Mouse (Mus musculus) liver, adult 2 months (tissue): ENCODE results near the gene Slc22a5. TPM values are rescaled to one million over a fixed set of nuclear protein-coding genes. Genes with fewer than 3 reads are reported as not detected.
"Not testable (repeated sequence)": the region's sequence is repeated elsewhere in the genome, so short reads cannot be mapped to it uniquely, and the experiment has no call there.

Source experiments
- DNase-seq: peaks from one replicate; pipeline ENCODE4 v3.0.0-alpha.2; 2011; ENCODE audit warnings: low read depth, low spot score; ENCODE audit errors: extremely low read depth
- H3K27ac ChIP-seq: fragments of 200-500 bp; replicated peaks from 2 replicates; pipeline ENCODE4 v1.5.1; 2012; ENCODE audit warnings: low read depth, mild to moderate bottlenecking, control low read depth, inconsistent platforms, low read length; ENCODE audit not compliant: insufficient read depth
- H3K27me3 ChIP-seq: fragments of 200-500 bp; 2 replicates; pipeline ENCODE4 v1.6.1; 2012; ENCODE audit warnings: mild to moderate bottlenecking, moderate library complexity, low read length, inconsistent platforms; ENCODE audit not compliant: control insufficient read depth, insufficient read depth
- H3K36me3 ChIP-seq: fragments of 200-500 bp; 2 replicates; pipeline ENCODE4 v1.6.1; 2012; ENCODE audit warnings: low read length, inconsistent platforms; ENCODE audit not compliant: control insufficient read depth, insufficient read depth
- H3K4me1 ChIP-seq: fragments of 200-500 bp; 2 replicates; pipeline ENCODE4 v1.6.1; 2011; ENCODE audit warnings: low read length; ENCODE audit not compliant: control insufficient read depth, insufficient read depth
- H3K4me3 ChIP-seq: fragments of 200-500 bp; 2 replicates; pipeline ENCODE4 v1.5.1; 2011; ENCODE audit warnings: low read depth, mild to moderate bottlenecking, control low read depth, low read length, moderate library complexity; ENCODE audit not compliant: insufficient read depth
- H3K79me2 ChIP-seq: fragments of 200-500 bp; 2 replicates; pipeline ENCODE4 v1.6.1; 2012; ENCODE audit warnings: inconsistent platforms, mild to moderate bottlenecking, low read length, moderate library complexity; ENCODE audit not compliant: control insufficient read depth, insufficient read depth
- H3K9ac ChIP-seq: fragments of 200-500 bp; 2 replicates; pipeline ENCODE4 v1.6.1; 2012; ENCODE audit warnings: low read depth, mild to moderate bottlenecking, control low read depth, inconsistent platforms, low read length
- CTCF ChIP-seq: fragments of 200-500 bp; IDR thresholded peaks from 2 replicates; pipeline ENCODE4 v1.5.1; 2011; ENCODE audit warnings: low read depth, low read length, control low read depth
- POLR2A ChIP-seq: fragments of 200-500 bp; IDR thresholded peaks from 2 replicates; pipeline ENCODE4 v1.6.1; 2011; ENCODE audit warnings: low read length, control low read depth; ENCODE audit not compliant: insufficient read depth; ENCODE audit errors: extremely low read depth
- WGBS: fragments of 180-500 bp; shearing (Covaris S2); methylation state at CpG from one replicate; pipeline ENCODE4 v1.1.7; 2018; 5-methylcytosine and 5-hydroxymethylcytosine counted together
- polyA plus RNA-seq: library from polyadenylated mRNA; depleted of rRNA; stranded (reverse); fragments of >200 nt; gene quantifications from 2 replicates; pipeline ENCODE4 v1.2.3, GENCODE M21; 2012; rRNA removed
- total RNA-seq: library from RNA; depleted of rRNA; stranded (reverse); fragments of >200 nt; gene quantifications from 2 replicates; pipeline ENCODE4 v1.2.3, GENCODE M21; 2014; rRNA removed

Slc22a5 gene
- total RNA-seq (19.7 and 20.8 TPM in 2 replicates), polyA plus RNA-seq (14.7 and 17.0 TPM in 2 replicates)

DNA sequence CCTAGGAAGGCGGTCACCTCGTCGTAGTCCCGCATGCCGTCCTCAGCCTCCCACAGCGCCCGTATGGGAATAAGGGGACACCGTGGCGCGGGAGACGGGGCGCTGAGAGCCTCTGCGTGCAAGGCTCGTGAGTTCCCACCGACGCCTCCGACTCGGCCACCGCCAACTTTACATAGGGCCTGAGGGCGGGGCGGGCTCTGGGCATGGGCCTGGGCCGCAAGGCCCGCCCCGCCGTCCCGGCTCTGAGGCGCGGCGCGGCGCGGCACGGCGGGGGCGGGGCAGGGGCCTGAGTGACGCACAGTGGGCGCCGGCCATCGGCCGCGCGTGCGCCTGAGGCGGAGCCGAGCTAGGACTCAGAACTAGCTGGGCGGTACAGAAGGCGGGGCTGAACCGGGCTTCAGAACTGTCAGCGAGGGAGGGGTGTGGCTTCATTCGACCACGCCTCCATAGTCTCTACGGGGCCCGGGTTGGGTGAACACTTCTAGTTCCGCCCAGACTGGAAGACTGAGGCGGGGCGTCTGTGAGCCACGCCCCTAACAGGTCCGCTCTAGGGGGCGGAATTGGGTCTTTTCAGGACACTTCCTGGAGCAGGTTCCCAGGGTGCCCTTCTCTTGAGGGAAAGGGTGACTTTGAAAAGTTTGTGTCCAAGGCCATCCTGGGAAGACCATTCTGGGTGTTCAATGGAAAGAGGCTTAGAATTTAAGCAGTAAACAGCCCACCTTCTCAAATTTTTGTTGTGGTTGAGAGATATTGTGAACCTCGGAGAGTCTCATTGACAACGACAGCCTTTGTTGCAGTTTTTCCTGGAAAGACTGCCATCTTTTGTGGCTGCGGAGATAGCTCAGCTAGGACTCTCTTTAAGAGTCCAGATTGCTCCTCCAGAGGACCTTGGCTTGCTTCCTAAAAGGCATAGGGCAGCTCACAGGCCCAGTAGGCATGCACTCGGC is at the start of gene Slc22a5:
Gene Slc22a5, minus strand, starts transcription at position 156 of the 947 bp plus-strand sequence.
- WGBS: 2% methylated on average over 63 of the region's 63 CpGs
- peak within 1 kb of the TSS; percentile 95 for H3K9ac ChIP-seq
- peak within 1 kb of the TSS; percentile 92 for H3K4me3 ChIP-seq
- H3K36me3 ChIP-seq: peaks cover 1% of the 10 kb centered on the region
- peak within 1 kb of the TSS; percentile 80 for H3K27ac ChIP-seq
- DNase-seq: peak; percentile 94
- TF ChIP-seq CTCF (no peak), POLR2A (peak; percentile 74; the same call in 1 of the 2 replicates)
- no peaks in the 10 kb centered on the region for H3K27me3 ChIP-seq
- H3K4me1 ChIP-seq: peaks cover 19% of the 10 kb centered on the region
- H3K79me2 ChIP-seq: peaks cover 12% of the 10 kb centered on the region

- not testable (repeated sequence) for H3K27me3 ChIP-seq, H3K4me3 ChIP-seq, H3K4me1 ChIP-seq, H3K79me2 ChIP-seq, H3K9ac ChIP-seq, H3K27ac ChIP-seq, H3K36me3 ChIP-seq
- WGBS: 48% methylated on average over 4 of the region's 4 CpGs
- peak; percentile 18 for DNase-seq
Observed at GRCm38 (mm10) chr11:53931944-53932318, 40.5 kb upstream of the Slc22a5 start.

DNA sequence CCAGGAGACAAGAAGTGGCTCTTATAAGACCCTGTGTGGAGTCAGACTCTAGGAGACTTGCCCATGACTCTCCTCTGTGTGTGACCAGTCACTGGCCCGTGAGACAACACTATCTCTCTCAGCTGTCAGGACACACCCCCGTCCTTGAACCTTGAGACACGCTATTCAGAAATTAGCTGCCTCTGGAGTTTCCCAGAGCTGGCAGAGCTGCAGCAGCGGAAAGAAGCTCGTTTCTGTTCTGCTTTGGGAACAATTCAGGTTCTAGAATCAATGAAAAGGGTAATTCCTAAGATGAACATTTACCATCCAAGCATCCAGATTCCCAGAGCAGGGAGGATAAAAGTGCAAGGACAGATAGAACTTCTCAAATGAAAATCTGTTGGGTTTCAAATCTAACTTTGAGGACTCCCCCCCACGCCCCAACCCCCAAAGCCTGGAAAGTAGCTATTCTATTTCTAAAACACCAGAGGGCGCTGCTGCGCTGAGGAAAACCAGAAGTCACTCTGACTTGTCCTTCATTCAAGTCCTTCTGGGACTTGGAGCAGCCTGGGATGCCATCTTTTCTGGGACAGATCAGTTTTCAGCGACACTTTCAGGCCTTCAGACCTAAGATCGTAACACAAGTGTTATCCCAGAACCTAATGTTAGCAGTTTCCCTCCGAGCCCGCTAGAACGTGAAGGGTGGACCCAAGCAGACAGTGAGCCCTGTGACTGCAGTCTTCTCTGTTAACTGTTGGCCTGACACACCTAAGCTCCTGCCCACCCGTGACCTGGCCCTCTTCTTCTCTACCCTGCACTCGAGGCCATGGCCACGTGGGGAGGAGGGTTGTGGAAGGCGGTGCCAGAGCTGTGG is 39.9 kb upstream of the Slc22a5 start:
- TF ChIP-seq POLR2A (no peak), CTCF (peak; percentile 53; the same call in 1 of the 2 replicates)
- H3K79me2 ChIP-seq: no peaks in the 10 kb centered on the region

DNA sequence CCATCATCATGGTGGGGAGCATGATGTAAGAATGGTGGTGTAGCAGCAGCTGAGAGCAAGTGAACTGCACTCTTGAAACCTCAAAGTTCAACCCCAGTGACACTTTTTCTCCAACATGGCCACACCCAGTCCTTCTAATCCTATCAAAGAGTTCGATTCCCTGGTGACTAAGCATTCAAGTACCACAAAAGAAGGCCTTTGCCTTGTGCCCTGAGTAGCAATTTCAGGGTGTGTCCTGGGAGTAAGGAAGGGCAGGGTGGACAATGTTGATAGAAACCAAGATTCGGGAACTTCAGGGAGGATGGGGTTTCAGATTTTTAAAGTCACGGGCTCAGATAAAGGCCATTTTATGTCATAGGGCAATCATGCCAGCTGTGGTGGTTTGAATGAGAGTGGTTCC is 38.3 kb upstream of the Slc22a5 start:
- WGBS: 97% methylated on average over 3 of the region's 3 CpGs
- no peak overlapping the region for H3K27ac ChIP-seq
- no peak overlapping the region for H3K4me3 ChIP-seq

More for the DNA sequence above, 39.9 kb upstream of the Slc22a5 start:
- Histone ChIP-seq H3K36me3 (no peaks in the 10 kb centered on the region), H3K27me3 (no peaks in the 10 kb centered on the region), H3K9ac (no peak overlapping the region), H3K4me3 (no peak overlapping the region), H3K4me1 (0 out of 2 replicates have a peak, but pooled peaks cover 3% of the 10 kb centered on the region), H3K27ac (no peak overlapping the region)
- peak; percentile 47 for DNase-seq
- 22% methylated on average over 17 of the region's 17 CpGs for WGBS

DNA sequence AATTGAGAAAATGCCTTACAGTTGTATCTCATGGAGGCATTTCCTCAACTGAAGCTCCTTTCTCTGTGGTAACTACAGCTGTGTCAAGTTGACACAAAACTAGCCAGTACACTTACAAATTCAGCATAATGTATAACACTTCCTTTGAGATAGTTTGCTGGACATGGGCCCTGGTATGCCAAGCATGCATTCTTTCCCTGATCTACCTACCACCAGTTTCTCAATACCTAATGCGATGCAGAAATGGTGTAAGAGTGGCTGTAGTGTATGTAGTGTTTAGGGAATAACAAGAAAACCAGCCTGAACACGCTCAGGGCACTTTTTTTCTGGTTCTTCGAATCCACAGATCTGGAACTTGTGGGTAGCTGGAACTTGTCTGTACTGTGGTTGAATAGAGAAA is 37.1 kb upstream of the Slc22a5 start:
- Histone ChIP-seq H3K9ac (no peak overlapping the region), H3K4me3 (no peak overlapping the region), H3K27me3 (no peaks in the 10 kb centered on the region), H3K79me2 (no peaks in the 10 kb centered on the region), H3K27ac (no peak overlapping the region), H3K4me1 (0 out of 2 replicates have a peak, but pooled peaks cover 3% of the 10 kb centered on the region), H3K36me3 (no peaks in the 10 kb centered on the region)
- WGBS: 84% methylated on average over 3 of the region's 3 CpGs
- DNase-seq: no peak
- TF ChIP-seq POLR2A: no peak
- no peak for TF ChIP-seq CTCF

More for the DNA sequence above, 38.3 kb upstream of the Slc22a5 start:
- Histone ChIP-seq H3K4me1 (0 out of 2 replicates have a peak, but pooled peaks cover 3% of the 10 kb centered on the region), H3K36me3 (no peaks in the 10 kb centered on the region), H3K79me2 (no peaks in the 10 kb centered on the region), H3K9ac (no peak overlapping the region), H3K27me3 (no peaks in the 10 kb centered on the region)
- TF ChIP-seq CTCF (no peak), POLR2A (no peak)
- no peak for DNase-seq

DNA sequence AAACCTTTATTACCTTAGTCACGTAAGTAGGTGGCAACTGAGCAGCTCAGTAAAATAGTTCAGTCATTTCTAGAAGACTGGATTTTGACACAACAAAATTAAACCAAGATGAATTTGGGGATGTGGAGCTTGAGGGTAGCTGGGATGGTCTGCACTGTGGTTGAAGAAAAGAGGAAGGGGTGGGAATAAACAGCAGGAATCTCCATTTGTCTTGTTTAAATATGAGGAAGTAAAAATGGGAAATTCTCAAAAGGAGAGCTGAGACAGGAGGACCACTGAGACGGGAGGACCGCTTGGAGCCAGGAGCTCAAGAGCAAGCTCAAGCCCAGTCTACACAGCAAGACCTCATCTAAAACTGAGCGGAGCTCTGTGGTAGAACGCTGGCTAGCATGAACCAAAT is 34.8 kb upstream of the Slc22a5 start:
- TF ChIP-seq CTCF (no peak), POLR2A (no peak)
- Histone ChIP-seq H3K4me1 (no peaks in the 10 kb centered on the region), H3K36me3 (no peaks in the 10 kb centered on the region), H3K4me3 (no peak overlapping the region), H3K27ac (no peak overlapping the region), H3K79me2 (no peaks in the 10 kb centered on the region), H3K27me3 (no peaks in the 10 kb centered on the region), H3K9ac (no peak overlapping the region)
- 92% methylated on average over 5 of the region's 5 CpGs for WGBS
- DNase-seq: peak; percentile 24
